Mouse (Mus musculus): ENCODE measurements around the gene Nav2.

- TF ChIP-seq CTCF (IDR thresholded peaks at IDR 0.05; ENCODE audit: low read depth): no peak
- TF ChIP-seq EP300 (optimal IDR thresholded peaks at IDR 0.05): no peak
These were observed 549.4 kb downstream of the Nav2 start for GRCm38 (mm10) chr7:49457890-49458289.
